Mouse (Mus musculus) ES-Bruce4 (cell line): ENCODE data around the gene Ap1g1.

ENCODE experiments used
- CTCF ChIP-seq: IDR thresholded peaks from one replicate; pipeline ENCODE4 v1.8.1; 2011; ENCODE audit warnings: low read depth, low read length
- EP300 ChIP-seq: IDR thresholded peaks from 2 replicates; pipeline ENCODE4 v1.6.1; 2011; ENCODE audit warnings: low read depth, low read length; ENCODE audit not compliant: insufficient read depth
- POLR2A ChIP-seq: IDR thresholded peaks from one replicate; pipeline ENCODE4 v1.8.1; 2011; ENCODE audit warnings: low read length; ENCODE audit not compliant: insufficient read depth

DNA sequence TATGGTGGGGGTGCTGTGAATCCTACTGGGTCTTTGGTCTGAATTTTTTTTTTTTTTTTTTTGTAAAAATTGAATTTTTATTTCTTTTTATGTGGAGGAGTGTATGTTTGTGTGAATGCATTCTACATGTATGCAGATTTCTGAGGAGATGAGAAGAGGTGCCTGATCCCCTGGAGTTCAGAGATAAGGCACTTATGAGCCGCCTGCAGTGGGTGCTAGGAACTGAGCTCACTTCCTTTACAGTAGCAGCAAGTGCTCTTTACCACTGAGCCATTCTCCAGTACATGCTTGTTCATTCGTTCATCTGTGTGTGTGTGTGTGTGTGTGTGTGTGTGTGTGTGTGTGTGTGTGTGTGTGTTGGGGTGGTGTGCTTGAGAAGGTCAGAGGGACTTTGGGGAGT lies 12.6 kb downstream of the Ap1g1 start:
- TF ChIP-seq POLR2A, result no peak
- no peak for TF ChIP-seq EP300
- no peak for TF ChIP-seq CTCF
